ENCODE assay signal across 8 mouse cellular contexts in the genomic region with DNA sequence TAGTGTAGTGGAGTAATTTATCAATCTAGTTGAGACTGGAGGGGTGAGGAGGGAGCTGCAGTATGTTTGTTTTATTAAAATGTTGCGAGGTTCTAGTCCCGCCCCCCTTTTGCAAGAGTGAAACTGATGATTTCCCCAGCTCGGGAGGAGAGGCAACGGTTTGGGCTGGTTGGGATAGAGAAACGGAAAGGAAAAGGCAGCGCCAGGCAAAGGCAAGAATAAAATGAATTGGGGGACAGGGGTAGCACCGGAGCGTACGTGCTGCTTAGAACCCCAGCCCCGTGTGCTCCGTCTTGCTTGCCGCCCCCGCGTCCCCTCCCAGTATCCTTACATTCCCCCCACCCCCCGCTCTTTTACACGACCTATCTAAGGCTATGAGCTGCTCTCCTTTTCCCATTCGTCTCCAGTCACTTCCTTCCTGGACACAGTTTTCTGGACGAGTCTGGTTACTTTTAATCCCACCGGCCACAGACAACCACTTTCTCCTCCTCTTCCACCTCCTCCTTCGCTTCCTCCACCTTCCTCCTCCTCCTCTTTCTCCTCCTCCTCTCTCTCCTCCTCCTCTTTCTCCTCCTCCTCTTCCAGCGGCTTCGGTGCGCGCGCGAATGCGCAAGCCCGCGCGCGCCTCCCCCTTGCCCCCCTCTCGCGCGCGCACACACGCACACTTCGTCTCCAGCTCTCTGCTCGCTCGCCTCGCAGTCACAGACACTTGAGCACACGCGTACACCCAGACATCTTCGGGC. TPM values are rescaled to one million over a fixed set of nuclear protein-coding genes. Genes with fewer than 3 reads are reported as not detected.
DNase-seq lines count a peak whose midpoint lies in the region; ATAC-seq and TF ChIP-seq lines count a peak whose summit lies in the region.

No protein-coding gene starts in this region.

- peaks cover 9% of the 10 kb centered on the region for H3K4me1 ChIP-seq in erythroblast, embryonic 14.5 days (ENCODE audit: control insufficient read depth)
- no peaks in the 10 kb centered on the region for H3K4me1 ChIP-seq in embryonic facial prominence, embryonic 12.5 days
- no peaks in the 10 kb centered on the region for H3K4me1 ChIP-seq in liver, adult 2 months (ENCODE audit: control insufficient read depth, insufficient read depth, low read length)
- no peaks in the 10 kb centered on the region for H3K4me1 ChIP-seq in midbrain, postnatal 0 days (ENCODE audit: insufficient read depth, low read length)

- peak overlapping the region; percentile 54 for H3K9ac ChIP-seq in embryonic facial prominence, embryonic 12.5 days
- H3K9ac ChIP-seq in liver, adult 2 months (ENCODE audit: low read depth, low read length) = peak overlapping the region; percentile 16
- peak overlapping the region; percentile 64 for H3K9ac ChIP-seq in midbrain, postnatal 0 days (replicated peaks; ENCODE audit: low read length, poor library complexity, severe bottlenecking)

- TF ChIP-seq CTCF in liver, adult 2 months (IDR thresholded peaks at IDR 0.05; ENCODE audit: low read depth, low read length) = no peak
- TF ChIP-seq CTCF in midbrain, postnatal 0 days (IDR thresholded peaks at IDR 0.05) = no peak

- H3K27ac ChIP-seq in embryonic facial prominence, embryonic 12.5 days = peak overlapping the region; percentile 80
- H3K27ac ChIP-seq in liver, adult 2 months (replicated peaks; ENCODE audit: insufficient read depth, low read depth, low read length) = peak overlapping the region; percentile 63
- peak overlapping the region; percentile 71 for H3K27ac ChIP-seq in midbrain, postnatal 0 days (ENCODE audit: low read depth, low read length)

- H3K4me3 ChIP-seq in erythroblast, embryonic 14.5 days (replicated peaks) = peak overlapping the region; percentile 66
- peak overlapping the region; percentile 57 for H3K4me3 ChIP-seq in embryonic facial prominence, embryonic 12.5 days
- peak overlapping the region; percentile 64 for H3K4me3 ChIP-seq in liver, adult 2 months (ENCODE audit: insufficient read depth, low read depth, low read length)
- peak overlapping the region; percentile 62 for H3K4me3 ChIP-seq in midbrain, postnatal 0 days (ENCODE audit: low read depth, low read length)

- TF ChIP-seq POLR2A in liver, adult 2 months (IDR thresholded peaks at IDR 0.05; ENCODE audit: extremely low read depth, insufficient read depth, low read length) = no peak

- ATAC-seq in erythroblast, adult 5-6 weeks (replicated peaks; ENCODE audit: low FRiP score, poor library complexity, severe bottlenecking) = no peak
- peak; percentile 72 for ATAC-seq in embryonic facial prominence, embryonic 12.5 days (ENCODE audit: insufficient number of reproducible peaks, insufficient read depth, low FRiP score, low TSS enrichment)
- peak; percentile 73 for ATAC-seq in midbrain, postnatal 0 days (ENCODE audit: low FRiP score)

- WGBS in embryonic facial prominence, embryonic 12.5 days = under 1% methylated on average over 43 of the region's 43 CpGs
- 2% methylated on average over 43 of the region's 43 CpGs for WGBS in liver, adult 2 months
- under 1% methylated on average over 42 of the region's 43 CpGs for WGBS in midbrain, postnatal 0 days

- H3K27me3 ChIP-seq in erythroblast, embryonic 14.5 days (ENCODE audit: control insufficient read depth) = peaks cover 37% of the 10 kb centered on the region
- no peaks in the 10 kb centered on the region for H3K27me3 ChIP-seq in embryonic facial prominence, embryonic 12.5 days
- no peaks in the 10 kb centered on the region for H3K27me3 ChIP-seq in liver, adult 2 months (ENCODE audit: control insufficient read depth, insufficient read depth, low read length)
- no peaks in the 10 kb centered on the region for H3K27me3 ChIP-seq in midbrain, postnatal 0 days (ENCODE audit: insufficient read depth, low read length)

- H3K9me3 ChIP-seq in erythroblast, embryonic 14.5 days (ENCODE audit: control insufficient read depth, low read length) = no peaks in the 10 kb centered on the region
- no peaks in the 10 kb centered on the region for H3K9me3 ChIP-seq in embryonic facial prominence, embryonic 12.5 days
- no peaks in the 10 kb centered on the region for H3K9me3 ChIP-seq in midbrain, postnatal 0 days (ENCODE audit: low read length)

- H3K4me2 ChIP-seq in embryonic facial prominence, embryonic 12.5 days (replicated peaks) = peak overlapping the region; percentile 81
- peak overlapping the region; percentile 89 for H3K4me2 ChIP-seq in midbrain, postnatal 0 days (ENCODE audit: low read depth, low read length, poor library complexity, severe bottlenecking)

- H3K36me3 ChIP-seq in erythroblast, embryonic 14.5 days (ENCODE audit: control insufficient read depth) = no peaks in the 10 kb centered on the region
- H3K36me3 ChIP-seq in embryonic facial prominence, embryonic 12.5 days = no peaks in the 10 kb centered on the region
- H3K36me3 ChIP-seq in liver, adult 2 months (ENCODE audit: control insufficient read depth, insufficient read depth, low read length) = no peaks in the 10 kb centered on the region
- H3K36me3 ChIP-seq in midbrain, postnatal 0 days (ENCODE audit: insufficient read depth, low read length) = no peaks in the 10 kb centered on the region

- peak; percentile 80 to 84 for DNase-seq in heart, adult 9 months (ENCODE audit: low spot score in 2 of 2)
- DNase-seq in kidney, adult 9 months = peak; percentile 45
- no peak for DNase-seq in liver, adult 2 months (ENCODE audit: extremely low read depth, low read depth, low spot score)
- peak; percentile 84 for DNase-seq in midbrain, postnatal 0 days (ENCODE audit: low spot score)
- peak; percentile 47 to 78 for DNase-seq in spleen, postnatal 4 days (ENCODE audit: low spot score in 2 of 2)

- no peaks in the 10 kb centered on the region; the same call in 1 of the 2 replicates for H3K79me2 ChIP-seq in liver, adult 2 months (ENCODE audit: control insufficient read depth, insufficient read depth, low read length)

RNA-seq across cellular contexts. Expression of a gene that starts 20.5 kb away (rescaled TPM):
- 0.02 TPM in 1 of 2 replicates, not detected in the other for polyA plus RNA-seq in erythroblast, embryonic 14.5 days (2012)
- 12.7 and 24.4 TPM in 2 replicates for total RNA-seq in erythroblast, adult 5-6 weeks (2015; ENCODE audit: low replicate concordance)
- total RNA-seq in erythroblast, adult 5-6 weeks (2017; ENCODE audit: low replicate concordance) = 7.5 and 14.1 TPM in 2 replicates
- polyA plus RNA-seq in embryonic facial prominence, embryonic 12.5 days (2016; fragmentation: Nextera tagmentation; extraction: Ambion mirVana) = 69.9 and 73.2 TPM in 2 replicates
- total RNA-seq in liver, adult 2 months (2014; rRNA removed) = 3.9 and 5.0 TPM in 2 replicates
- 1.3 and 1.7 TPM in 2 replicates for polyA plus RNA-seq in liver, adult 2 months (2012; rRNA removed)
- 32.9 and 35.1 TPM in 2 replicates for total RNA-seq in midbrain, postnatal 0 days (2014; rRNA removed)
- 44.6 and 50.7 TPM in 2 replicates for polyA plus RNA-seq in midbrain, postnatal 0 days (2015; fragmentation: Nextera tagmentation; extraction: Ambion mirVana)

Comparison
In these comparisons a context has a peak if more than half of its experiments do, and no peak if none do; other contexts are left out.
1. RNA of a gene that starts 20.5 kb away (polyA plus RNA-seq): 69.9 to 73.2 TPM in embryonic facial prominence, embryonic 12.5 days and 44.6 to 50.7 TPM in midbrain, postnatal 0 days; 1.3 to 1.7 TPM in liver, adult 2 months and 0.02 TPM in erythroblast, embryonic 14.5 days; every median in the first group is over 10 times any median in the second.
2. Peak in every context shown above with its lines, with median percentiles within 50 percentile points of each other: H3K4me3 ChIP-seq, H3K27ac ChIP-seq and H3K9ac ChIP-seq.